Mouse (Mus musculus) CH12.LX (cell line): ENCODE measurements around the gene Psma3.

Source experiments
- BHLHE40 ChIP-seq: IDR thresholded peaks from 2 replicates; pipeline ENCODE4 v1.6.1; 2011; ENCODE audit warnings: mild to moderate bottlenecking, low read depth, low read length, improper control_type of control experiment
- CTCF ChIP-seq, 2 experiments: IDR thresholded peaks in 1 of 2; conservative IDR thresholded peaks in 1 of 2; 2 replicates each; pipeline ENCODE4 v1.5.1; 2011 to 2012; ENCODE audit warnings: low read depth in 2 of 2, low read length in 2 of 2, improper control_type of control experiment in 1 of 2, inconsistent platforms in 1 of 2, mild to moderate bottlenecking in 1 of 2, moderate library complexity in 1 of 2
- ELF1 ChIP-seq: IDR thresholded peaks from 2 replicates; pipeline ENCODE4 v1.6.1; 2014; ENCODE audit warnings: low read depth, mild to moderate bottlenecking, inconsistent platforms, low read length, improper control_type of control experiment
- EP300 ChIP-seq: IDR thresholded peaks from 2 replicates; pipeline ENCODE4 v1.6.1; 2011; ENCODE audit warnings: low read length, improper control_type of control experiment
- HCFC1 ChIP-seq: IDR thresholded peaks from 2 replicates; pipeline ENCODE4 v1.6.1; 2012; ENCODE audit warnings: low read depth, mild to moderate bottlenecking, inconsistent platforms, low read length, improper control_type of control experiment
- MAX ChIP-seq: IDR thresholded peaks from 2 replicates; pipeline ENCODE4 v1.6.1; 2011; ENCODE audit warnings: low read length, improper control_type of control experiment
- PAX5 ChIP-seq: IDR thresholded peaks from 2 replicates; pipeline ENCODE4 v1.6.1; 2012; ENCODE audit warnings: low read length, inconsistent platforms, mixed read lengths
- POLR2A ChIP-seq: IDR thresholded peaks from 2 replicates; pipeline ENCODE4 v1.6.1; 2011; ENCODE audit warnings: low read depth, mild to moderate bottlenecking, improper control_type of control experiment, low read length
- POLR2AphosphoS2 ChIP-seq: IDR thresholded peaks from 2 replicates; pipeline ENCODE4 v1.6.1; 2011; ENCODE audit warnings: low read depth, low read length, improper control_type of control experiment
- RAD21 ChIP-seq: IDR thresholded peaks from 2 replicates; pipeline ENCODE4 v1.6.1; 2011; ENCODE audit warnings: low read depth, mild to moderate bottlenecking, low read length, improper control_type of control experiment, moderate library complexity
- SMC3 ChIP-seq: IDR thresholded peaks from 2 replicates; pipeline ENCODE4 v1.6.1; 2011; ENCODE audit warnings: low read depth, low read length, improper control_type of control experiment
- UBTF ChIP-seq: IDR thresholded peaks from 2 replicates; pipeline ENCODE4 v1.6.1; 2012; ENCODE audit warnings: low read depth, mild to moderate bottlenecking, inconsistent platforms, low read length, improper control_type of control experiment, moderate library complexity
- USF1 ChIP-seq: IDR thresholded peaks from 2 replicates; pipeline ENCODE4 v1.6.1; 2014; ENCODE audit warnings: low read depth, mild to moderate bottlenecking, inconsistent platforms, low read length, improper control_type of control experiment

- no peak for TF ChIP-seq POLR2A
- no peak for TF ChIP-seq HCFC1
- no peak for TF ChIP-seq CTCF (conservative IDR thresholded peaks at IDR 0.05 in 1 of 2, IDR thresholded peaks at IDR 0.05 in 1 of 2; ENCODE audit: low read depth in 2 of 2, low read length in 2 of 2)
- no peak for TF ChIP-seq ELF1
- no peak for TF ChIP-seq BHLHE40
- no peak for TF ChIP-seq PAX5
- TF ChIP-seq USF1, result no peak
- no peak for TF ChIP-seq EP300
- TF ChIP-seq RAD21, result no peak
- no peak for TF ChIP-seq MAX
- TF ChIP-seq POLR2AphosphoS2, result no peak
- no peak for TF ChIP-seq UBTF
- no peak for TF ChIP-seq SMC3
Observed at GRCm38 (mm10) chr12:70929781-70930180, 44.6 kb upstream of the Psma3 start.
